Mouse (Mus musculus): Measurements from ENCODE around the gene BC055324. TPM values are rescaled to one million over a fixed set of nuclear protein-coding genes. Genes with fewer than 3 reads are reported as not detected.

Gene BC055324
- polyA plus RNA-seq, 1 experiment from 2014 or later, result 32.1 TPM

DNA sequence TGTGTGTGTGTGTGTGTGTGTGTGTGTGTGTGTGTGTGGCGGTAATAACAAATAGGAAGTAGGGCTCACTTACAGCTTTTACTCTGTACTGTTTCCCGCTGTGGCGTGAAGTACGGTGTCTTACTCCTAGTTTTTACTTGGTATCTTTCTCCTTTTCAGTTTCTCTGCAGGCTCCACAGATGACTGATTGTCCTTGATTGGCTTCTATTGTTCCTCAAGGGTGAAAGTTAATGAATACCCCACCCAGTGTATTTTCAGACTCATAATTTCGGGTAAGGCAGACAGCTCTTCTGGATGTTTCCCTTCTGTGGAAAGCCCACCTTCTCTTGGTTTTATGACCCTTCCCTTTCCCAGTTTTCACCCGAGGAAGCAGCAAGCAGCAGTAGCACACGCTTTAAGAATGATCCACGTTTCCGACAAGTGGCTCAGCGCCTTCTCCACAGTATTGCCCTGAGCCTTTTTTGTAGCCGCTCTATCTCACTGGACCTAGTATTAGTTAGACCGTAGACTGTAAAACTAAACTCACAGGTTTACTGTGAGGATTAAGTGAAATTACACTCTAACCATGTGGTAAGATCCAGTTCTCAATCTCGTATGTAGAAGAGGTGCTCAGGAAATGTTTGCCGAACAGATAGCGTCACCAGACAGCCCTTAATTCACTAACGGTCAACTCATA, 23.8 kb upstream of the BC055324 start:
- DNase-seq (ENCODE audit: low spot score) (no peak), ATAC-seq (ENCODE audit: insufficient read depth, low FRiP score, low TSS enrichment) (no peak)
- H3K4me3 ChIP-seq (ENCODE audit: low read depth, low read length), result no peak overlapping the region
- H3K4me1 ChIP-seq (ENCODE audit: control insufficient read depth, insufficient read depth, low read length), result no peaks in the 10 kb centered on the region
- 83% methylated on average over 16 of the region's 16 CpGs for WGBS
- H3K36me3 ChIP-seq (ENCODE audit: control insufficient read depth, insufficient read depth, low read length), result no peaks in the 10 kb centered on the region
- H3K4me2 ChIP-seq (ENCODE audit: low read depth), result no peak overlapping the region
- no peak overlapping the region for H3K27ac ChIP-seq (ENCODE audit: low read depth, low read length)
- H3K9me3 ChIP-seq (ENCODE audit: control insufficient read depth, low read length), result no peaks in the 10 kb centered on the region
- no peaks in the 10 kb centered on the region for H3K27me3 ChIP-seq (ENCODE audit: control insufficient read depth, insufficient read depth, low read length)
- H3K9ac ChIP-seq (ENCODE audit: low read length), result no peak overlapping the region

DNA sequence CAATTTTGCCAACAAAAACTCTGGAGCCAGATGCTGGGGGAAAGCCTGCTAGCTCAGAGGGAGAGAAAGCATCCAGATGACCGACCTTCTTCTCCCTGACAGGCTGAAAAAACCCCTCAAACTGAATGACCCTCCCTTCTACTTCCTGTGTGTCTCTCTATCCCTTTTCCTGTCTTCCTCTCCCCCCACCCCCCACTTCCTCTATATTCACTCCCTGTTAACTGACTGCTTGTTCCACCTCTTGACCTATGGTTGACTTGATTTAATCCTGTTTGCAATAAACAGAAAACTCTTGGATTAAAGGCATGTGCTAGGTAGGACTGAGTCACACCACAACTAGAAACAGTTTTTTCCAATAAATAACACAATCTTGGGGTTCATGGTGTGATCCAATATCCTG, 20.0 kb upstream of the BC055324 start:
- 91% methylated on average over 1 of the region's 1 CpGs for WGBS
- Histone ChIP-seq H3K4me3 (ENCODE audit: low read depth, low read length) (no peak overlapping the region), H3K4me1 (ENCODE audit: control insufficient read depth, insufficient read depth, low read length) (no peaks in the 10 kb centered on the region), H3K4me2 (ENCODE audit: low read depth) (no peak overlapping the region), H3K9me3 (ENCODE audit: control insufficient read depth, low read length) (no peaks in the 10 kb centered on the region), H3K9ac (ENCODE audit: low read length) (no peak overlapping the region), H3K27me3 (ENCODE audit: control insufficient read depth, insufficient read depth, low read length) (no peaks in the 10 kb centered on the region), H3K36me3 (ENCODE audit: control insufficient read depth, insufficient read depth, low read length) (no peaks in the 10 kb centered on the region), H3K27ac (ENCODE audit: low read depth, low read length) (no peak overlapping the region)
- ATAC-seq (ENCODE audit: insufficient read depth, low FRiP score, low TSS enrichment) (no peak), DNase-seq (ENCODE audit: low spot score) (no peak)

DNA sequence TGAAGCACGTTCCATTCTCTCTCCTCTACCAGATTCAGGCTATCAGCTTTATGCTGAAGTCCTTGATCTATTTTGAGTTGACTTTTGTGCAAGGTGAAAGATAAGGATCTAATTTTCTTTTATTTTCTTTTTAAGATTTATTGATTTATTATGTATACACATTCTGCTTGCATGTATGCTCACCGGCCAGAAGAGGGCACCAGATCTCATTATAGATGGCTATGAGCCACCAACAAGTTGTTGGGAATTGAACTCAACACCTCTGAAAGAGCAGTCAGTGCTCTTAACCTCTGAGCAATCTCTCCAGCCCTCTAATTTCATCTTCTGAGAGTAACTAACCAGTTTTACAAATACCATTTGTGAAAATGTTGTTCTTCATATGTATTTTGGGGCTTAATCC, 14.6 kb upstream of the BC055324 start:
- WGBS, result 45% methylated on average over 2 of the region's 2 CpGs
- ATAC-seq (ENCODE audit: insufficient read depth, low FRiP score, low TSS enrichment) (no peak), DNase-seq (ENCODE audit: low spot score) (no peak)
- H3K27me3 ChIP-seq (ENCODE audit: control insufficient read depth, insufficient read depth, low read length), result no peaks in the 10 kb centered on the region
- H3K36me3 ChIP-seq (ENCODE audit: control insufficient read depth, insufficient read depth, low read length), result no peaks in the 10 kb centered on the region
- H3K9ac ChIP-seq (ENCODE audit: low read length), result no peak overlapping the region
- H3K4me3 ChIP-seq (ENCODE audit: low read depth, low read length), result no peak overlapping the region
- no peaks in the 10 kb centered on the region for H3K4me1 ChIP-seq (ENCODE audit: control insufficient read depth, insufficient read depth, low read length)
- no peak overlapping the region for H3K27ac ChIP-seq (ENCODE audit: low read depth, low read length)
- no peak overlapping the region for H3K4me2 ChIP-seq (ENCODE audit: low read depth)
- H3K9me3 ChIP-seq (ENCODE audit: control insufficient read depth, low read length), result no peaks in the 10 kb centered on the region

DNA sequence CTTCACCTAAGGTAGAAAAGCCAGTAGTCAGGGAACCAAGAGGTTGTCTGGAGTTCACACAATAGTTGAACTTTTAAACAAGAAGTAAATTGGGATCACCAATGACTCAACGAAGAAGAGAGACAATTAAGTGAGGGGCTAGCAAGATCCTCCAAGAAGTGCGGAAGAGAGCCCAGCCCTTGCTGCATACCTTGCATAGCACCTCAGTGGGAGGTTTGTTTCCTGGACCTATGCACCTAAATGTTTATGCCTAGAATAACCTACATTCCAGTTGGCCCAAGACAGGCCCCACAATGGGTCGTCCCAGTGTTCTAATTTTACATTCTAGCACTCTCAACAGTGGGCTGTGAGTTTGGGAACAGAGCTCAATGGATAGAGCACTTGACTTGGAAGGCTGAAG, 9.7 kb upstream of the BC055324 start:
- H3K4me3 ChIP-seq (ENCODE audit: low read depth, low read length), result no peak overlapping the region
- no peak overlapping the region for H3K9ac ChIP-seq (ENCODE audit: low read length)
- no peak for DNase-seq (ENCODE audit: low spot score)
- no peaks in the 10 kb centered on the region for H3K36me3 ChIP-seq (ENCODE audit: control insufficient read depth, insufficient read depth, low read length)
- no peaks in the 10 kb centered on the region for H3K4me1 ChIP-seq (ENCODE audit: control insufficient read depth, insufficient read depth, low read length)
- WGBS, result 81% methylated on average over 3 of the region's 3 CpGs
- H3K4me2 ChIP-seq (ENCODE audit: low read depth), result no peak overlapping the region
- no peaks in the 10 kb centered on the region for H3K27me3 ChIP-seq (ENCODE audit: control insufficient read depth, insufficient read depth, low read length)
- ATAC-seq (ENCODE audit: insufficient read depth, low FRiP score, low TSS enrichment), result no peak
- no peak overlapping the region for H3K27ac ChIP-seq (ENCODE audit: low read depth, low read length)
- H3K9me3 ChIP-seq (ENCODE audit: control insufficient read depth, low read length), result no peaks in the 10 kb centered on the region

DNA sequence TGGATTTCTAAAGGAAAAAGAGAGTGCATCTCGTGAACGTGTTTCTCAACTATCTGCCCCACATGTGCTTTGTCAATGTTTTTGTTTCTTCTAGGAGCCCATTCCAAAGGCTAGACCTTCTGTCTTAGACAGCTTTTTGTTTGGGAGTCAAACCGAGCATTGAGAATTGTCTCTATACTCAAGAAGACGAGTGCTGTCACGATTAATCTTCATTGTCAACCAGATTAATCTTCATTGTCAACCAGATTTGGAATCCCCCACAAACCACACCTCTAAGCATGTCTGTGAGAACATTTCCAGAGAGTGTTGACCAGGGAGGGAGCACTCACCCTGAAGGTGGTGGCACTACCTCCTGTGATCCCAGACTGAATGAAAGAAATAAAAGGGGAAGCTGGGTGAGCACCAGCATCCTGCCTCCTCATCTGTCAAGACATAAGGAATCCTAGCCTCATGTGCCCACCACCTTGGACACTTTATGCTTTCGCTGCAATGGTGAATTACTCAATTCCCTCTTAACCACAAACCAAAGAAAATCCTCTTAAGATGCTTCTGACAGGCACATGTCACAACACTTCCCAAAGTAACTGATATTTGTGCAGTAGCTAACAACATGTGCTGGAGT, 7.3 kb upstream of the BC055324 start:
- H3K9ac ChIP-seq (ENCODE audit: low read length), result no peak overlapping the region
- no peak overlapping the region for H3K4me2 ChIP-seq (ENCODE audit: low read depth)
- DNase-seq (ENCODE audit: low spot score) (no peak), ATAC-seq (ENCODE audit: insufficient read depth, low FRiP score, low TSS enrichment) (no peak)
- no peak overlapping the region for H3K4me3 ChIP-seq (ENCODE audit: low read depth, low read length)
- WGBS, result 70% methylated on average over 6 of the region's 6 CpGs
- H3K27ac ChIP-seq (ENCODE audit: low read depth, low read length), result no peak overlapping the region
- H3K36me3 ChIP-seq (ENCODE audit: control insufficient read depth, insufficient read depth, low read length), result no peaks in the 10 kb centered on the region
- no peaks in the 10 kb centered on the region for H3K4me1 ChIP-seq (ENCODE audit: control insufficient read depth, insufficient read depth, low read length)
- no peaks in the 10 kb centered on the region for H3K27me3 ChIP-seq (ENCODE audit: control insufficient read depth, insufficient read depth, low read length)
- no peaks in the 10 kb centered on the region for H3K9me3 ChIP-seq (ENCODE audit: control insufficient read depth, low read length)

DNA sequence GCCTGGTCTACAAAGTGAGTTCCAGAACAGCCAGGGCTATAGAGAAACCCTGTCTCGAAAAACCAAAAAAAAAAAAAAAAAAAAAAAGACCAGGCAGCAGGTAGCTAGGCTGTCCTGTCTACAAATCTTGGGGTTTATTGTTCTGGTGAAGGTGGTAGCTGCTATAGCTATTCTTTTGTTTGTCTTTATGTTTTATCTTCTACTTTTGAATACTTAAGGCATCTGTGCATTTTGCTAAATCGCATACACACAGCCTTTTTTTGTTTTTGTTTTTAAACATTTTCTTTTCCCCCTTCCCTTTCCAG, 965 bp upstream of the BC055324 start:
- no peak overlapping the region for H3K9ac ChIP-seq (ENCODE audit: low read length)
- H3K4me3 ChIP-seq (ENCODE audit: low read depth, low read length), result peak overlapping the region; percentile 69
- H3K36me3 ChIP-seq (ENCODE audit: control insufficient read depth, insufficient read depth, low read length), result no peaks in the 10 kb centered on the region
- no peak for ATAC-seq (ENCODE audit: insufficient read depth, low FRiP score, low TSS enrichment)
- H3K4me1 ChIP-seq (ENCODE audit: control insufficient read depth, insufficient read depth, low read length), result no peaks in the 10 kb centered on the region; the same call in 1 of the 2 replicates
- WGBS, result 91% methylated on average over 1 of the region's 2 CpGs
- no peak for DNase-seq (ENCODE audit: low spot score)
- peak overlapping the region; percentile 47 for H3K4me2 ChIP-seq (ENCODE audit: low read depth)
- H3K27me3 ChIP-seq (ENCODE audit: control insufficient read depth, insufficient read depth, low read length), result no peaks in the 10 kb centered on the region
- no peaks in the 10 kb centered on the region for H3K9me3 ChIP-seq (ENCODE audit: control insufficient read depth, low read length)
- no peak overlapping the region for H3K27ac ChIP-seq (ENCODE audit: low read depth, low read length)

DNA sequence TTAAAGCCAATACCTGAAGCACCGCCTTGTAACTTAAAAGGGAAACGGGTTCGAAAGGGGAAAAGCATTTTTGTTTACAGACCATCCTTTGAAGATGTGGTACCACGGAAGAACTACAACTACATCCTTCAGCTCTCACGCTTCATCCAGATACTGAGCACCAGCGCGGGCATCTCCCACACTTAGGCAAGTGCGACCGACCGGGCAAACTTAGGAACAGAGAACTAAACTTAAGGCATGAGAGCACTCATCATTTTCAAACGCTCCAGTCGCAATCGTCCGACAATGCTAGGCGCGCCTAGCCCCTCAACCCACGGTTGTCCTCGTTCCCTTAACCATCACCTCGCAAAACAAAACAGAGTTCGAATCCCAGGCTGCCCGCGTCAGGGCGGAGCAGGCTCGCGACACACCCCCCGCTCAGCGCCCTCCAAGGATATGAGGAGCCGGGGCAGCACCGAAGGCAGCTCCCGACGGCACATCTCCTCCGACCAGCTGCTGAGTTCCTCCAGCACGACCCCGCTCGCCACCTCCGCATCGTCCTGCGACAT, 349 bp downstream of the BC055324 start:
- no peak for DNase-seq (ENCODE audit: low spot score)
- H3K27ac ChIP-seq (ENCODE audit: low read depth, low read length), result no peak overlapping the region
- H3K36me3 ChIP-seq (ENCODE audit: control insufficient read depth, insufficient read depth, low read length), result no peaks in the 10 kb centered on the region
- 2% methylated on average over 38 of the region's 38 CpGs for WGBS
- no peaks in the 10 kb centered on the region for H3K27me3 ChIP-seq (ENCODE audit: control insufficient read depth, insufficient read depth, low read length)
- H3K4me2 ChIP-seq (ENCODE audit: low read depth), result peak overlapping the region; percentile 80
- H3K9me3 ChIP-seq (ENCODE audit: control insufficient read depth, low read length), result no peaks in the 10 kb centered on the region
- peak overlapping the region; percentile 69 for H3K4me3 ChIP-seq (ENCODE audit: low read depth, low read length)
- ATAC-seq (ENCODE audit: insufficient read depth, low FRiP score, low TSS enrichment), result peak; percentile 42
- H3K4me1 ChIP-seq (ENCODE audit: control insufficient read depth, insufficient read depth, low read length), result no peaks in the 10 kb centered on the region; the same call in 1 of the 2 replicates
- H3K9ac ChIP-seq (ENCODE audit: low read length), result peak overlapping the region; percentile 82

DNA sequence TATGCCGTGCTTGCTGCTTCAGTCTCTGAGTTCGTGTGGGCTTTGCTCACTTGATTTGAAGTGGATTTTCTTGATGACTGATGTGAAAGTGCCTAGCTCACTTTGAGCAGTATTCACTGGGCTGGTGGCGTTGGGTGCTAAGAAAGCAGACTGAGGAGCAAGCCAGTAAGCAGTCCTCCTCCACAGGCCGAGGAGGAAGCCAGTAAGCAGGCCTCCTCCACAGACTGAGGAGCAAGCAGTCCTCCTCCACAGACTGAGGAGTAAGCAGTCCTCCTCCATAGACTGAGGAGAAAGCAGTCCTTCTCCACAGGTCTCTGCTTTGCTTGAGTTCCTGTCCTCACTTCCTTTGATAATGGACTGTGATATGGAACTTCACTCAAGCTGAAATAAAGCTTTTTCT, 2.2 kb downstream of the BC055324 start:
- DNase-seq (ENCODE audit: low spot score) (no peak), ATAC-seq (ENCODE audit: insufficient read depth, low FRiP score, low TSS enrichment) (no peak)
- H3K4me2 ChIP-seq (ENCODE audit: low read depth), result no peak overlapping the region
- 86% methylated on average over 4 of the region's 4 CpGs for WGBS
- no peak overlapping the region for H3K27ac ChIP-seq (ENCODE audit: low read depth, low read length)
- no peak overlapping the region for H3K4me3 ChIP-seq (ENCODE audit: low read depth, low read length)
- no peaks in the 10 kb centered on the region for H3K36me3 ChIP-seq (ENCODE audit: control insufficient read depth, insufficient read depth, low read length)
- H3K4me1 ChIP-seq (ENCODE audit: control insufficient read depth, insufficient read depth, low read length), result no peaks in the 10 kb centered on the region; the same call in 1 of the 2 replicates
- H3K9me3 ChIP-seq (ENCODE audit: control insufficient read depth, low read length), result no peaks in the 10 kb centered on the region
- H3K27me3 ChIP-seq (ENCODE audit: control insufficient read depth, insufficient read depth, low read length), result no peaks in the 10 kb centered on the region
- H3K9ac ChIP-seq (ENCODE audit: low read length), result no peak overlapping the region

DNA sequence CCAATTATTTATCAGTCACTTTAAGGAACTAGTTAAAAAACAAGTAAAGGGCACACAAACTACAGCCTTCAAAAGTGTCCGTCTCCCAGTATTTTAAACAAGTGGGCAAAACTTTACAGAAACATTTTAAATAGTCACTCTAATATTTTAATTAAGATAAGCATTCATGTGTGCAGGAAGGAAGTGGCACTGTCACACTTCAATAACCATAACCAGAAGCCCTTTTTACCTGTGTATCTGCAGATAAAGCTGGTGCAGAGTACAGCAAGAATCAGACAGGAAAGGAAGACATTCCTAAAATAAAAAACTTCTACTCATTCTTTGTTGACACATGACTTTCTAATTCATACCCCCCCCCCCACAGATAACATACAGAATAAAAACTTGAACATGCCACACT, 18.1 kb downstream of the BC055324 start:
- ATAC-seq (ENCODE audit: insufficient read depth, low FRiP score, low TSS enrichment) (no peak), DNase-seq (ENCODE audit: low spot score) (no peak)

More for the DNA sequence above, 18.1 kb downstream of the BC055324 start:
- Histone ChIP-seq H3K27me3 (ENCODE audit: control insufficient read depth, insufficient read depth, low read length) (no peaks in the 10 kb centered on the region), H3K4me1 (ENCODE audit: control insufficient read depth, insufficient read depth, low read length) (no peaks in the 10 kb centered on the region), H3K36me3 (ENCODE audit: control insufficient read depth, insufficient read depth, low read length) (no peaks in the 10 kb centered on the region), H3K27ac (ENCODE audit: low read depth, low read length) (no peak overlapping the region), H3K4me3 (ENCODE audit: low read depth, low read length) (no peak overlapping the region), H3K9me3 (ENCODE audit: control insufficient read depth, low read length) (no peaks in the 10 kb centered on the region), H3K4me2 (ENCODE audit: low read depth) (no peak overlapping the region), H3K9ac (ENCODE audit: low read length) (no peak overlapping the region)
- WGBS, result 98% methylated on average over 1 of the region's 1 CpGs
